In genomic region chr17:26561651-26562181, GRCm38 (mm10) we compare ENCODE assay signal across 7 mouse cellular contexts. TPM values are rescaled to one million over a fixed set of nuclear protein-coding genes. Genes with fewer than 3 reads are reported as not detected.
A peak's percentile ranks its signal among the peaks of the same experiment; 100 is the strongest.
DNase-seq lines count a peak whose midpoint lies in the region; TF ChIP-seq lines count a peak whose summit lies in the region.

TSS of gene Dusp1 (minus strand) at chr17:26562128.

- no peaks in the 10 kb centered on the region for H3K36me3 ChIP-seq in spleen, adult 2 months (ENCODE audit: control insufficient read depth, insufficient read depth, low read length)
- H3K36me3 ChIP-seq in midbrain, embryonic 10.5 days = peaks cover 37% of the 10 kb centered on the region

- no peaks in the 10 kb centered on the region for H3K27me3 ChIP-seq in spleen, adult 2 months (ENCODE audit: control insufficient read depth, insufficient read depth, low read length)
- no peaks in the 10 kb centered on the region for H3K27me3 ChIP-seq in midbrain, embryonic 10.5 days (ENCODE audit: low read depth, poor library complexity, severe bottlenecking)

- H3K9me3 ChIP-seq in midbrain, embryonic 10.5 days (replicated peaks) = peaks cover 8% of the 10 kb centered on the region; the same call in 1 of the 2 replicates

- WGBS in spleen, adult 2 months = 3% methylated on average over 23 of the region's 25 CpGs
- WGBS in large intestine, adult 2 months = under 1% methylated on average over 25 of the region's 25 CpGs
- WGBS in midbrain, embryonic 10.5 days = 1% methylated on average over 25 of the region's 25 CpGs

- H3K4me3 ChIP-seq in spleen, adult 2 months (ENCODE audit: extremely low read depth, insufficient read depth, insufficient read length) = peak within 1 kb of the TSS; percentile 81
- peak within 1 kb of the TSS; percentile 92 for H3K4me3 ChIP-seq in midbrain, embryonic 10.5 days

- DNase-seq in spleen, adult 2 months (ENCODE audit: low read depth in 1 of 2, low spot score in 2 of 2) = no peak
- DNase-seq in spleen, postnatal 10 days (ENCODE audit: low spot score in 2 of 2) = no peak
- DNase-seq in brain, adult 2 months (ENCODE audit: low read depth, low spot score) = peak; percentile 51
- peak in 1 of 2 experiments; percentile 42 for DNase-seq in gastrocnemius, postnatal 4 days (ENCODE audit: low spot score in 2 of 2)
- DNase-seq in large intestine, adult 2 months (ENCODE audit: low read depth, low spot score) = no peak
- no peak for DNase-seq in midbrain, embryonic 10.5 days (ENCODE audit: low spot score)
- DNase-seq in yolk sac, embryonic 10.5 days (ENCODE audit: low spot score) = no peak

- no peak for TF ChIP-seq CTCF in spleen, adult 2 months (IDR thresholded peaks at IDR 0.05; ENCODE audit: extremely low read depth, insufficient read depth, insufficient read length, insufficient replicate concordance)

- H3K4me1 ChIP-seq in spleen, adult 2 months (ENCODE audit: control insufficient read depth, insufficient read depth, insufficient read length) = peaks cover 8% of the 10 kb centered on the region
- peaks cover 47% of the 10 kb centered on the region for H3K4me1 ChIP-seq in midbrain, embryonic 10.5 days

- TF ChIP-seq POLR2A in spleen, adult 2 months (IDR thresholded peaks at IDR 0.05; ENCODE audit: low read depth, low read length) = no peak

- peak within 1 kb of the TSS; percentile 40; the same call in 1 of the 2 replicates for H3K27ac ChIP-seq in spleen, adult 2 months (ENCODE audit: insufficient read depth, low read length)
- H3K27ac ChIP-seq in midbrain, embryonic 10.5 days (replicated peaks) = peak within 1 kb of the TSS; percentile 95

RNA-seq across cellular contexts. Expression of gene Dusp1, which starts in this region (rescaled TPM):
- 44.3 and 55.8 TPM in 2 replicates for polyA plus RNA-seq in spleen, adult 2 months (2012; rRNA removed)
- 10 to 100 TPM; 33.6 to 42.9 TPM for total RNA-seq in gastrocnemius, postnatal 4 days (2021)
- polyA plus RNA-seq in large intestine, adult 2 months (2012; rRNA removed) = 23.4 and 33.5 TPM in 2 replicates
- polyA plus RNA-seq in midbrain, embryonic 10.5 days (2016; fragmentation: Nextera tagmentation; extraction: Ambion mirVana) = 21.7 and 28.8 TPM in 2 replicates
